Mouse (Mus musculus): ENCODE measurements at regions not wholly inside any gene's neighbourhood (a gene's known extent, or its start where the extent isn't known, plus 50 kb on each side); places are given as distances from the start of the nearest gene placed in this dataset.

GRCm38 (mm10) chr4:22106883-22107282, 175.8 kb downstream of the Faxc start:
- H3K4me3 ChIP-seq: no peak overlapping the region
- H3K4me1 ChIP-seq: no peaks in the 10 kb centered on the region
- 0 out of 2 replicates have a peak, but pooled peaks cover 4% of the 10 kb centered on the region for H3K27me3 ChIP-seq
- H3K9ac ChIP-seq: no peak overlapping the region
- no peaks in the 10 kb centered on the region for H3K36me3 ChIP-seq
- H3K9me3 ChIP-seq: no peaks in the 10 kb centered on the region
- no peak for ATAC-seq (ENCODE audit: low FRiP score, low read depth)
- 79% methylated on average over 9 of the region's 9 CpGs for WGBS
- no peak overlapping the region for H3K27ac ChIP-seq
- no peak overlapping the region for H3K4me2 ChIP-seq (replicated peaks)

- 52% methylated on average over 6 of the region's 6 CpGs for WGBS
- Histone ChIP-seq H3K4me1 (no peaks in the 10 kb centered on the region), H3K9ac (no peak overlapping the region), H3K36me3 (no peaks in the 10 kb centered on the region), H3K4me2 (replicated peaks) (no peak overlapping the region), H3K9me3 (no peaks in the 10 kb centered on the region), H3K4me3 (no peak overlapping the region), H3K27ac (no peak overlapping the region), H3K27me3 (0 out of 2 replicates have a peak, but pooled peaks cover 4% of the 10 kb centered on the region)
- no peak for ATAC-seq (ENCODE audit: low FRiP score, low read depth)
Observed at GRCm38 (mm10) chr4:22109410-22109809, 178.3 kb downstream of the Faxc start.

GRCm38 (mm10) chr4:22110400-22110799, 179.3 kb downstream of the Faxc start:
- Histone ChIP-seq H3K4me3 (no peak overlapping the region), H3K27ac (no peak overlapping the region)
- WGBS: 69% methylated on average over 8 of the region's 8 CpGs

GRCm38 (mm10) chr4:22112209-22112608, 181.1 kb downstream of the Faxc start:
- ATAC-seq (ENCODE audit: low FRiP score, low read depth): no peak
- H3K27me3 ChIP-seq: 0 out of 2 replicates have a peak, but pooled peaks cover 4% of the 10 kb centered on the region
- H3K4me3 ChIP-seq: no peak overlapping the region
- no peaks in the 10 kb centered on the region for H3K4me1 ChIP-seq
- H3K27ac ChIP-seq: no peak overlapping the region
- no peaks in the 10 kb centered on the region for H3K36me3 ChIP-seq
- no peak overlapping the region for H3K4me2 ChIP-seq (replicated peaks)
- H3K9me3 ChIP-seq: no peaks in the 10 kb centered on the region
- no peak overlapping the region for H3K9ac ChIP-seq
- WGBS: 62% methylated on average over 5 of the region's 5 CpGs

More at GRCm38 (mm10) chr4:22110400-22110799, 179.3 kb downstream of the Faxc start:
- no peaks in the 10 kb centered on the region for H3K9me3 ChIP-seq
- no peaks in the 10 kb centered on the region for H3K4me1 ChIP-seq
- no peaks in the 10 kb centered on the region for H3K36me3 ChIP-seq
- no peak overlapping the region for H3K9ac ChIP-seq
- H3K27me3 ChIP-seq: 0 out of 2 replicates have a peak, but pooled peaks cover 4% of the 10 kb centered on the region
- H3K4me2 ChIP-seq (replicated peaks): no peak overlapping the region
- no peak for ATAC-seq (ENCODE audit: low FRiP score, low read depth)

- Histone ChIP-seq H3K4me2 (replicated peaks) (no peak overlapping the region), H3K4me1 (no peaks in the 10 kb centered on the region), H3K9me3 (no peaks in the 10 kb centered on the region), H3K27me3 (0 out of 2 replicates have a peak, but pooled peaks cover 4% of the 10 kb centered on the region), H3K27ac (no peak overlapping the region), H3K9ac (no peak overlapping the region), H3K36me3 (no peaks in the 10 kb centered on the region), H3K4me3 (no peak overlapping the region)
- no peak for ATAC-seq (ENCODE audit: low FRiP score, low read depth)
Observed at GRCm38 (mm10) chr4:22114451-22114850, 183.3 kb downstream of the Faxc start.

GRCm38 (mm10) chr4:22119877-22120276, 188.7 kb downstream of the Faxc start:
- H3K4me2 ChIP-seq (replicated peaks): no peak overlapping the region

GRCm38 (mm10) chr4:22120953-22121352, 189.8 kb downstream of the Faxc start:
- 0 out of 2 replicates have a peak, but pooled peaks have one; percentile 48 for ATAC-seq (ENCODE audit: low FRiP score, low read depth)
- Histone ChIP-seq H3K4me2 (replicated peaks) (no peak overlapping the region), H3K27ac (no peak overlapping the region), H3K4me3 (no peak overlapping the region), H3K27me3 (no peaks in the 10 kb centered on the region), H3K4me1 (peaks cover 8% of the 10 kb centered on the region), H3K9me3 (no peaks in the 10 kb centered on the region), H3K9ac (no peak overlapping the region), H3K36me3 (no peaks in the 10 kb centered on the region)
- WGBS: 26% methylated on average over 3 of the region's 3 CpGs

More at GRCm38 (mm10) chr4:22119877-22120276, 188.7 kb downstream of the Faxc start:
- Histone ChIP-seq H3K4me1 (peaks cover 8% of the 10 kb centered on the region), H3K4me3 (no peak overlapping the region), H3K27ac (no peak overlapping the region), H3K36me3 (no peaks in the 10 kb centered on the region), H3K9me3 (no peaks in the 10 kb centered on the region), H3K27me3 (no peaks in the 10 kb centered on the region), H3K9ac (no peak overlapping the region)
- no peak for ATAC-seq (ENCODE audit: low FRiP score, low read depth)
- WGBS: 43% methylated on average over 3 of the region's 3 CpGs

- H3K9me3 ChIP-seq: no peaks in the 10 kb centered on the region
- no peak for ATAC-seq (ENCODE audit: low FRiP score, low read depth)
- H3K27me3 ChIP-seq: no peaks in the 10 kb centered on the region
- H3K27ac ChIP-seq: no peak overlapping the region
- peaks cover 8% of the 10 kb centered on the region for H3K4me1 ChIP-seq
- H3K9ac ChIP-seq: no peak overlapping the region
- WGBS: 71% methylated on average over 2 of the region's 2 CpGs
- no peak overlapping the region for H3K4me2 ChIP-seq (replicated peaks)
- H3K4me3 ChIP-seq: no peak overlapping the region
- no peaks in the 10 kb centered on the region for H3K36me3 ChIP-seq
Observed at GRCm38 (mm10) chr4:22121397-22121796, 190.3 kb downstream of the Faxc start.

GRCm38 (mm10) chr4:22124836-22125235, 193.7 kb downstream of the Faxc start:
- ATAC-seq (ENCODE audit: low FRiP score, low read depth): no peak
- H3K4me2 ChIP-seq (replicated peaks): no peak overlapping the region
- no peaks in the 10 kb centered on the region for H3K9me3 ChIP-seq
- H3K9ac ChIP-seq: no peak overlapping the region
- H3K4me1 ChIP-seq: peaks cover 8% of the 10 kb centered on the region
- H3K27me3 ChIP-seq: no peaks in the 10 kb centered on the region
- no peaks in the 10 kb centered on the region for H3K36me3 ChIP-seq
- no peak overlapping the region for H3K4me3 ChIP-seq
- 89% methylated on average over 6 of the region's 6 CpGs for WGBS
- H3K27ac ChIP-seq: no peak overlapping the region

GRCm38 (mm10) chr4:22130511-22130910, 199.4 kb downstream of the Faxc start:
- Histone ChIP-seq H3K27me3 (peaks cover 5% of the 10 kb centered on the region; the same call in 1 of the 2 replicates), H3K4me2 (replicated peaks) (no peak overlapping the region), H3K4me1 (no peaks in the 10 kb centered on the region), H3K4me3 (no peak overlapping the region), H3K36me3 (no peaks in the 10 kb centered on the region), H3K9me3 (no peaks in the 10 kb centered on the region), H3K27ac (no peak overlapping the region), H3K9ac (no peak overlapping the region)
- WGBS: 44% methylated on average over 8 of the region's 8 CpGs
- ATAC-seq (ENCODE audit: low FRiP score, low read depth): no peak

- no peak overlapping the region for H3K27ac ChIP-seq
- WGBS: 69% methylated on average over 13 of the region's 13 CpGs
- H3K27me3 ChIP-seq: peaks cover 7% of the 10 kb centered on the region; the same call in 1 of the 2 replicates
- ATAC-seq (ENCODE audit: low FRiP score, low read depth): peak; percentile 73; the same call in 1 of the 2 replicates
- H3K4me1 ChIP-seq: no peaks in the 10 kb centered on the region
- no peak overlapping the region for H3K4me2 ChIP-seq (replicated peaks)
- H3K36me3 ChIP-seq: no peaks in the 10 kb centered on the region
- no peak overlapping the region for H3K9ac ChIP-seq
- no peak overlapping the region for H3K4me3 ChIP-seq
- H3K9me3 ChIP-seq: no peaks in the 10 kb centered on the region
Observed at GRCm38 (mm10) chr4:22131751-22132736, 200.9 kb downstream of the Faxc start.
